Mouse (Mus musculus) lung, adult 2 months (tissue): Measurements from ENCODE around the gene Btaf1.
"Not testable (repeated sequence)": the region's sequence is repeated elsewhere in the genome, so short reads cannot be mapped to it uniquely, and the experiment has no call there.

ENCODE experiments used
- CTCF ChIP-seq: fragments of 200-500 bp; IDR thresholded peaks from 2 replicates; pipeline ENCODE4 v1.5.1; 2011; ENCODE audit warnings: mild to moderate bottlenecking, low read length, control low read depth; ENCODE audit not compliant: insufficient read depth
- POLR2A ChIP-seq: fragments of 200-500 bp; IDR thresholded peaks from 2 replicates; pipeline ENCODE4 v1.6.1; 2011; ENCODE audit warnings: low read depth, mild to moderate bottlenecking, control low read depth, low read length, borderline replicate concordance; ENCODE audit errors: extremely low read depth

DNA sequence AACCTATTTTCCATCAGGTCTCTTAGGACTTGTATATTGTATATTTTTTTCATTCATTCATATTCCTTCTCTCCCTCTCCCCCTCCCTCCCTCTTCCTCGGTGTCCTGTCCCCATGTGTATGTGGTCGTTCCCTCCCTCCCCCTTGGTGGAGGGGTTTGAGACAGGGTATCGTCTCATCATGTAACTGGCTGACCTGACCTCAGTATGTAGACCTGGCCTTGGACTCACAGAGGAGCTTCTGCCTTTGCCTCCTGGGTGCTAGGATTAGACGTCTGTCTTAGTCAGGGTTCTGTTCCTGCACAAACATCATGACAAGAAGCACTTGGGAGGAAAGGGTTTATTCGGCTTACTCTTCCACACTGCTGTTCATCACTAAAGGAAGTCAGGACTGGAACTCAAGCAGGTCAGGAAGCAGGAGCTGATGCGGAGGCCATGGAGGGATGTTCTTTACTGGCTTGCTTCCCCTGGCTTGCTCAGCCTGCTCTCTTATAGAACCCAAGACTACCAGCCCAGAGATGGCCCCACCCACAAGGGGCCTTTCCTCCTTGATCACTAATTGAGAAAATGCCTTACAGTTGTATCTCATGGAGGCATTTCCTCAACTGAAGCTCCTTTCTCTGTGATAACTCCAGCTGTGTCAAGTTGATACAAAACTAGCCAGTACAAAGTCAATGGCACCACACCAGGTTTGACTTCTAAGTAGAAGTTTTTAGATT is 36.8 kb downstream of the Btaf1 start:
- not testable (repeated sequence) for TF ChIP-seq CTCF, POLR2A
